Mouse (Mus musculus) c-Kit-positive CD71-negative TER-119-negative erythroid progenitor cells, embryonic 14.5 days (primary cell): Measurements from ENCODE around the gene Bsn.

ENCODE experiments used
- DNase-seq: peaks from one replicate; pipeline ENCODE4 v3.0.0-alpha.2; 2013; ENCODE audit warnings: low read depth

The Bsn gene

DNA sequence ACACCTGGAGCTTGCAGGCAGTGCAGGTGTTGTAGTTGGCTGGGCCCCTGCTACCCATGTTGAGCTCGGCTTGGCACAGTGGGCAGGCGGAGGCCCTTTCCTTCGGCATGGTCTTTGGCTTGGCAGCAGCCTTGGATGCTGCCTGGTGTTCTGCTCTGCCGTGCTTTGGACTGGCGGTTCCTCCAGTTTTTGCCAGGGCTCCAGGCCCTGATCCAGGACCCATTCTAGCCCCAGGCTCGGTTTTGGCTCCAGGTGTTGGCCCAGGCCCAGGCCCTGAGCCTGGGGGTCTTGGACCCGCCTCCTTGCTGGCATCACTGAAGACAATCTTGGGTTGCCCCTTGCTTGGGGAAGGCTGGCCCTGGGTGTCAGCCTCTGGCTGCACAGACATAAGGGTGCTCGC lies 64.5 kb downstream of the Bsn start:
- DNase-seq: no peak

GRCm38 (mm10) chr9:108123916-108124315 lies 66.3 kb downstream of the Bsn start:
- no peak for DNase-seq

- DNase-seq: no peak
Observed at GRCm38 (mm10) chr9:108121170-108121969, 68.8 kb downstream of the Bsn start.

GRCm38 (mm10) chr9:108120671-108121070 lies 69.5 kb downstream of the Bsn start:
- DNase-seq: peak; percentile 67

- no peak for DNase-seq
Observed at GRCm38 (mm10) chr9:108119891-108120411, 70.2 kb downstream of the Bsn start.

DNA sequence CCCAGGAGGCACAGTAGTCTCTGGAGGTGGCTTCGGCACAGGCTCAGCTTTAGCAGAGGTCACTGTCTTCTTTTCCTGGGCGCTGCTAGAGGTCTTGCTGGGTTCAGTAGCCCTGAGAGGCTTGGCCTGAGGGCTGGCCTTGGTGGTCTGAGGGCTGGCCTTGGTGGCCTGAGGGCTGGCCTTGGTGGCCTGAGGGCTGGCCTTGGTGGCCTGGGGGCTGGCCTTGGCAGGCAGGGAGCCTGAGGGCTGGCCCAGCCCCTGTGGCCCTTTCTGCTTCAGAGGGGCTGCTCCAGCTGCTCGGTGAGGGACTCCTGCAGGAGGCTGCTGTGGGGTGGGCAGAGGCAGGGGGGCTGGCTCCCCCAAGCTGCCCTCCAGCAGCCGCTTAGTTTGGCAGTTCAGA lies 73.0 kb downstream of the Bsn start:
- no peak for DNase-seq

DNA sequence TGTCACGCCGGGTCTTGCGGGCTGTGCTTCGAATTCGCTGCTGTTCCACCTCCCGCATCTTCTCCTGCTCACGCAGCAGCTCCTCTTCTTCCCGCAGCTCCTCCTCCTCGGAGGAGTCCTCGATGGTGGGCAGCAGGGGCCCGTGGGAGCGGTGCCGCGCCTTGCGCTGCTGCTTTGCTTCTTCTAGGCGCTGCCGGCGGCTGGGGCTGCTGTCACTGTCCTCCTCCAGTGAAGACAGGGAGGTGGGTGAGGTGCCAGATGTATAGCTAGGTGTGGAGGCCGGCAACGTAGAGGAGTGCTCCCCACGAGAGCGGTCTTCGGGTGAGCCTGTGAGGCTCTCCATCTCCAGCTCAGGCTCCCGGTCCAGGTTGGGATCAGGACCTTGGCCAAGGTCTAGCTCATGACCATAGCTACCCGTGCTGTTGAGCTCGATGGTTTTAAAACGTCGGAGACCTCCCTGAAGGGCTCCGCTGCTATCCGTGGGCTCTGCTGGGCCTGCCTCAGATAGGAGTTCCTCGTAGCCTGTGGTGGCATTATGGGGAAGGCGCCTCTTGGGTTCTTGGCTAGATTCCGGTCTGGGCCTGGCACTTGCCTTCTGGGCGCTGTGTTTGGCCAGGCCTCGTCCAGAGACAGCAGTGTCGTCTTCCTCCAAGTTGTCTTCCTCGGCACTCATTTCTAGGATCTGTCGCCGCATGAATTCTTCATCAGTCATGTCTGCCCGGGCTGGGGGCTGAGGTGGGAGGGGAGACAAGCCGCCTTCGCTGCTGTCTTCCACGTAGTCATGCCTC lies 74.7 kb downstream of the Bsn start:
- DNase-seq: no peak

- DNase-seq: no peak
Observed at GRCm38 (mm10) chr9:108112719-108113340, 77.4 kb downstream of the Bsn start.

- DNase-seq: no peak
Observed at GRCm38 (mm10) chr9:108111593-108112121, 78.5 kb downstream of the Bsn start.

- no peak for DNase-seq
Observed at GRCm38 (mm10) chr9:108111101-108111592, 79.0 kb downstream of the Bsn start.

DNA sequence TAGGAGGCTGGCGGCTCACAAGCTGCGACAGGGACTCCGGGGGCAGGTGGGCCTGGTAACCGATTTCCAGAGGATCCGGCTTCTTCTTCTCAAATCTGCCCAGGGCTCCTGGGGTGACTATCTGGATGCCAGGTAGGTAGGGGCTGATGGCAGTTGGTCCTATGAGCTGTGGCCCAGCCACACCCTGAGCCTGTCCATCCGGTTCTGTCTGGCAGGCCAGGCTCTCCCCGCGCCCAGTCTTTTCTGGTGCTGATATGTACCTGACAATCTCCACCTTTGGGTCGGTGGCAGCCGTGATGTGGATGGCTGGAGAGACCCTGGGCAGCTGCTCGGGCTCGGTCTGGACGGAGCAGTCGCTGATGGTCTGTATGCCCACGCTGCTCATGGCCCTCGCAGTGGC lies 80.0 kb downstream of the Bsn start:
- DNase-seq: no peak

DNA sequence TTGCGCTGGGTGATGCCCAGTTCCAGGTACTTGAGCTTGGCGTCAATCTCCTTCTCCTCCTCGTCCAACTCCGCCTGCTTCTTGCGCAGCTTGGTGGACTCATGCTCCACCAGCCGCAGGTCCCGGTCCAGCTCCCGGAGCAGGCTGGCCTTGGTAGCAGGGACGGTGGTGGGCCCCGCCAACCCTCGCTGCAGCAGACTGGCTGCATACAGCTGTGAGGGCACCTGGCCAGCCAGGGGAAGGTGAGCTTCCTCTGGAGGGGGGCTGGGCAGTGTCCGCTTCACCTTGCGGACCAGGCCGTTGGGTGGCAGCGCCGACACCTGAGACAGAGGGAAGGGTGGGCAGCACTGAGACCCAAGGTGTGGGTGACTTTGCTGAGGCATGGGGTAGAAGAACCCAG lies 82.3 kb downstream of the Bsn start:
- DNase-seq: no peak

DNA sequence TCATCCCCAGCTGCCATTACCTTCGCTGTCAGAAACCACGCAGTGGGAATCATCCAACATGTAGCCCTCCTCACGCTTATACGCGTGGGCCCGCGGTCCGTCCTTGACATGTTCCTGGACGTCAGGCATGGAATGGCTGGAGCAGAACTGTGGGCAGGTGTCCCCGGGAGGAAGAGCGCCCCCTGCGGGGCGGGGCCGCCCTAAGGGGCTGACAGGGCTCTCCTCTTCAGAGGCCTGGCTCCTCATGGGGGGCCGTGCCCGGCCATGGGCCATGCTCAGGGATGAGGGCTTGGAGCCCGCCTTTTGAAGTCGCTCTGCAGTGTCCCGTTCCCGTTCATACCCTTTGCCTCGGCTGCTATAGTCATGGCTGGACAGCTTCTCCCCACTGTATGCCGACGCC lies 84.1 kb downstream of the Bsn start:
- no peak for DNase-seq

DNA sequence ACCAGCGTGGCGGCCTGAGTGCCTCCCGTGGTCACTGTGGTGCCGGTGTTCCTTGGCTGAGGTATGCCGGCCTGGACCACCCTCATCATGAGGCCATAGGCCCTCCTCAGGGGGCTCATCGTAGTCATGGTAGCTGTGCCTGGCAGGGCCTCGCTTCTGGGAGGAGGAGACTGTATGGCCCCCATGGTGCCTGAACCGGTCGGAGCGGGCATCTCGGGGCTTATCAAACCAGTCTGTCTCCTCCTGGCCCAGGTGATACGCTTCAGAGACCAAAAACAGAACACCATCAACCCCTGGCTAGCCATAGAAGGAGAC lies 84.7 kb downstream of the Bsn start:
- DNase-seq: no peak

GRCm38 (mm10) chr9:108104766-108105548 lies 85.2 kb downstream of the Bsn start:
- DNase-seq: no peak

DNA sequence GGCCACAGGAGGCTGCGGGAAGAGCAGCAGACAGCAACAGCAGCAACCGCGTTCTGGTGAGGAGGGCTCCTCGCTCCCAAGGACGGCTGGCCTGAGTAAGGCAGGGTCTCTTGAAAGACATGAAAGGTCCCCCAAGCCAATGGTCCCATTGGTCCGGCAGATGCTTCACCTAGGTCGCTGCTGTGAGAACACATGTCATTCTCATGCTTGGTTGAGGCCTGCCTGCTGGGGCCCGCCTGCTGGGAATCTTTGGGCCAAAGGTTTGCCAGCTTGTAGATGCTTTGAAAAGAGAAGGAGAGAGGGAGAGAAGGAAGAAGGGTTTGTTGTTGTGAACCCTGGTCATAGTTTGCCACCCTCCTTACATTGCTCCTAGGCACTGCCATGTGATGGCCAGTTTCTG lies 90.6 kb downstream of the Bsn start:
- DNase-seq: no peak

GRCm38 (mm10) chr9:108095949-108096712 lies 94.1 kb downstream of the Bsn start:
- no peak for DNase-seq

DNA sequence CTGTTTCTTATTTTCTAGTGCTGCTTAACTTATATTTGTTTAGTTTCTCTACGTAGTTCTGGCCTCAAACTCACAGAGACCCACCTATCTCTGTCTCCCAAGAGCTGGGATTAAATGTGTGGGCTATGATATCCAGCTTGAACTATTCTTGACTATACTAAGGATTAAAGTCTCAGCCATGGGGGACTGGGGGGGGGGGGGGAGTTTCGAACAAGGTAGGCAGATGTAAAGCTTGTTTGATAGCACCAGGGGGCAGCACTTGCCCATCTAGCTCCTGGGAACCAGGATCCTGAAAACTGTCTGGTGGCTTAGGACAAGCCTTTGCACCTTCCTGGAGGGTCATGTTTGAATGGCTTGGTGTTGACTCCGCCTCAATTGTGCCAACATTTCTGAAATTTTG lies 94.7 kb downstream of the Bsn start:
- no peak for DNase-seq

GRCm38 (mm10) chr9:108094998-108095411 lies 95.2 kb downstream of the Bsn start:
- DNase-seq: no peak

DNA sequence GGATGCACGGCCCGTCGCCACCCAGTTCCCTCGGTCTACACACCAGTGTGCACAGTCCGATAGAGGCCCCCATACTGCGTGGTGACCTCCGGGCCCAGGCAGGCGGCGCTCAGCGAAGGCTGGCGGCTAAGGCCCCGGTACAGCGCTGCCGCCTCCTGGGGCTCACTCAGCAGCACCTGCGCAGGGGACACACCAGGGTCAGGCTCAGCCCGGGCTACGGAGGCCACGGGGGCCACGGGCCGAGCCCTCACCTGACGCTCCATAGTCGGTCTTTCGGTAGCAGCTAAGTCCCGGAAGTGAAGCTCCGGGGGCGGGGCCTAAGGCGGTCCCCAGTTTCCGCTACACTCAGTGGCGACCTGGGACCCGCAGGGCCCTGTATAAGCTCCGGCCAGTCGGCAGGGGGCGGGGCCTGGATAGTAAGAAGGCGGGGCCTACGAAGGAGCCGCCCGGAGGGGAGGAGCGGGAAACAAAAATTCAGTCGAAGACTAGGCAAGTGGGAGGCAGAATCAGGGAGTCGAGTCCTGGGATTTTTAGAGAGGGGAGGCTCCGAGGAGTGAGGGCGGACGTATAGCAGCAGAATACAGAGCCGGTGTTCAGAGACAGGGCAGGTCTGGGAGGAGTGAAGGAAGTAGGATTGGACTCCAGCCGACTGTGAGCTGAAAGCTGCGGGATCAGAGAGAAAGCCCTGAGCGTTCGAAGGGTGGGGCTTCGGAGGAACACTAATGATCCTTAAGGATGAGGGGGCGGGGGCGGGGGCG lies 95.8 kb downstream of the Bsn start, which contains the start of gene Apeh:
Apeh (minus strand) TSS at position 423 of the 758 bp plus-strand sequence.
- peak; percentile 97 for DNase-seq
